ENCODE assay signal across 8 mouse cellular contexts in the genomic region with DNA sequence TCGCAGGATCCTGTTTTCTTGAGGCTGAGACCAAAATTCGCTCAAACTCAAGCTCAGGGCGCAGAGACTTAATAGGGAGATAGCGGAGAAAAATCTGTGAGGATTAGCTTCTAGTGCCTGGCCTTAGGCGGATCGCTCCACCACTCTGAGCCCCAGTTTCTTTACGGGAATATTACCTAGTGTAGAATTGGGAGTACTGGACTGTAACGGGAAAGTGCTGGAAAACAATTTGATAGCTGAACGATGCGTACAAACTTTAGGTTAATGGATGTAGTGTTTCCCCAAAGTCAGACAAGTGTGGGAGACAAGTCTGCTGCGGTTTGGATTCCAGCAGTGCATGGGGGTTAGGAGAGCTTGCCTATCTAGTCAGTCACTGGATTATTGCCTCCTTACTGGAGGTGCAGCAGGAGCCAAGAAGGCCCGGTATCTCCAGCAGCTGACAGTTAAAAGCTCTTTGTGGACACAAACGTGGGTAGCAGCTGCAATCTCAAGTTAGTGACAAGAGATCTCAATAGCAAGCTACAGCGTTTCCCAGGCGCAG. TPM values are rescaled to one million over a fixed set of nuclear protein-coding genes. Genes with fewer than 3 reads are reported as not detected.
DNase-seq lines count a peak whose midpoint lies in the region; ATAC-seq and TF ChIP-seq lines count a peak whose summit lies in the region.

TSS of gene Gpx7 (minus strand) at position 101 of the 541 bp plus-strand sequence.

- H3K4me1 ChIP-seq in ES-Bruce4 (ENCODE audit: control insufficient read depth, insufficient read depth, low read length): peaks cover 6% of the 10 kb centered on the region
- H3K4me1 ChIP-seq in forebrain, embryonic 12.5 days: peaks cover 19% of the 10 kb centered on the region
- peaks cover 14% of the 10 kb centered on the region for H3K4me1 ChIP-seq in hindbrain, embryonic 16.5 days (ENCODE audit: control insufficient read depth, insufficient read depth, low read depth, low read length)
- H3K4me1 ChIP-seq in midbrain, embryonic 11.5 days (ENCODE audit: control insufficient read depth, insufficient read depth, low read length): peaks cover 10% of the 10 kb centered on the region

- no peak for ATAC-seq in forebrain, embryonic 12.5 days (ENCODE audit: low FRiP score)
- ATAC-seq in hindbrain, embryonic 16.5 days: no peak
- peak; percentile 36; the same call in 1 of the 2 replicates for ATAC-seq in midbrain, embryonic 11.5 days (ENCODE audit: low FRiP score)

- no peaks in the 10 kb centered on the region for H3K9me3 ChIP-seq in ES-Bruce4 (replicated peaks; ENCODE audit: control insufficient read depth, insufficient read depth, low read length, poor library complexity, severe bottlenecking)
- H3K9me3 ChIP-seq in forebrain, embryonic 12.5 days: no peaks in the 10 kb centered on the region
- no peaks in the 10 kb centered on the region for H3K9me3 ChIP-seq in hindbrain, embryonic 16.5 days (ENCODE audit: control insufficient read depth, low read length)
- no peaks in the 10 kb centered on the region for H3K9me3 ChIP-seq in midbrain, embryonic 11.5 days (ENCODE audit: control insufficient read depth, low read length)

- no peak for TF ChIP-seq POLR2A in ES-Bruce4 (IDR thresholded peaks at IDR 0.05; ENCODE audit: insufficient read depth, low read length)

- no peak for TF ChIP-seq CTCF in ES-Bruce4 (IDR thresholded peaks at IDR 0.05; ENCODE audit: low read depth, low read length)

- DNase-seq in cerebellum, adult 8-10 months: peak; percentile 19
- DNase-seq in cerebellum, postnatal 36 days: no peak
- DNase-seq in midbrain, embryonic 11.5 days (ENCODE audit: low spot score, missing footprints): peak; percentile 96
- no peak for DNase-seq in urinary bladder, postnatal 4 days (ENCODE audit: low spot score in 2 of 2)
- no peak for DNase-seq in layer of hippocampus, adult 9-11 months

- no peaks in the 10 kb centered on the region for H3K36me3 ChIP-seq in ES-Bruce4 (ENCODE audit: control insufficient read depth, insufficient read depth, low read length, poor library complexity, severe bottlenecking)
- H3K36me3 ChIP-seq in forebrain, embryonic 12.5 days (replicated peaks): no peaks in the 10 kb centered on the region
- H3K36me3 ChIP-seq in hindbrain, embryonic 16.5 days (ENCODE audit: control insufficient read depth, insufficient read depth, low read length): no peaks in the 10 kb centered on the region
- H3K36me3 ChIP-seq in midbrain, embryonic 11.5 days (ENCODE audit: control insufficient read depth, insufficient read depth, low read length): no peaks in the 10 kb centered on the region

- no peaks in the 10 kb centered on the region for H3K27me3 ChIP-seq in ES-Bruce4 (ENCODE audit: control insufficient read depth, insufficient read depth, low read length, poor library complexity, severe bottlenecking)
- H3K27me3 ChIP-seq in forebrain, embryonic 12.5 days: 0 out of 2 replicates have a peak, but pooled peaks cover 2% of the 10 kb centered on the region
- H3K27me3 ChIP-seq in hindbrain, embryonic 16.5 days (replicated peaks; ENCODE audit: control insufficient read depth, insufficient read depth, low read length): no peaks in the 10 kb centered on the region
- H3K27me3 ChIP-seq in midbrain, embryonic 11.5 days (ENCODE audit: control insufficient read depth, insufficient read depth, low read length): no peaks in the 10 kb centered on the region

- H3K4me3 ChIP-seq in ES-Bruce4 (ENCODE audit: low read depth, low read length): peak within 1 kb of the TSS; percentile 57
- H3K4me3 ChIP-seq in forebrain, embryonic 12.5 days (replicated peaks): peak within 1 kb of the TSS; percentile 49
- H3K4me3 ChIP-seq in hindbrain, embryonic 16.5 days (ENCODE audit: low read length): peak within 1 kb of the TSS; percentile 52
- H3K4me3 ChIP-seq in midbrain, embryonic 11.5 days (ENCODE audit: low read depth, low read length): peak within 1 kb of the TSS; percentile 40

- H3K4me2 ChIP-seq in forebrain, embryonic 12.5 days: peak within 1 kb of the TSS; percentile 73
- peak within 1 kb of the TSS; percentile 92 for H3K4me2 ChIP-seq in hindbrain, embryonic 16.5 days (ENCODE audit: low read length)
- H3K4me2 ChIP-seq in midbrain, embryonic 11.5 days: peak within 1 kb of the TSS; percentile 80

- 9% methylated on average over 15 of the region's 15 CpGs for WGBS in forebrain, embryonic 12.5 days
- 6% methylated on average over 15 of the region's 15 CpGs for WGBS in hindbrain, embryonic 16.5 days
- 6% methylated on average over 15 of the region's 15 CpGs for WGBS in midbrain, embryonic 11.5 days

- H3K27ac ChIP-seq in ES-Bruce4 (ENCODE audit: insufficient read depth, low read length): peak within 1 kb of the TSS; percentile 78
- peak within 1 kb of the TSS; percentile 46; the same call in 1 of the 2 replicates for H3K27ac ChIP-seq in forebrain, embryonic 12.5 days
- H3K27ac ChIP-seq in hindbrain, embryonic 16.5 days (ENCODE audit: low read depth, low read length): peak within 1 kb of the TSS; percentile 44
- no peak within 1 kb of the TSS for H3K27ac ChIP-seq in midbrain, embryonic 11.5 days (ENCODE audit: low read depth, low read length)

- peak within 1 kb of the TSS; percentile 39 for H3K9ac ChIP-seq in ES-Bruce4 (ENCODE audit: low read depth, poor library complexity, severe bottlenecking)
- H3K9ac ChIP-seq in forebrain, embryonic 12.5 days: peak within 1 kb of the TSS; percentile 68
- H3K9ac ChIP-seq in hindbrain, embryonic 16.5 days (ENCODE audit: low read depth, low read length): peak within 1 kb of the TSS; percentile 78
- H3K9ac ChIP-seq in midbrain, embryonic 11.5 days (ENCODE audit: low read length): peak within 1 kb of the TSS; percentile 79

- no peak for TF ChIP-seq EP300 in ES-Bruce4 (IDR thresholded peaks at IDR 0.05; ENCODE audit: insufficient read depth, low read depth, low read length)

RNA-seq across cellular contexts. Expression of gene Gpx7, which starts in this region (rescaled TPM):
- polyA plus RNA-seq in ES-Bruce4 (2011; ENCODE audit: insufficient read depth, insufficient read length, low read depth, missing spikeins): 11.3 and 11.5 TPM in 2 replicates
- polyA plus RNA-seq in forebrain, embryonic 12.5 days (2016; fragmentation: Nextera tagmentation; extraction: Ambion mirVana): 29.2 and 35.1 TPM in 2 replicates
- polyA plus RNA-seq in hindbrain, embryonic 16.5 days (2015; fragmentation: Nextera tagmentation; extraction: Ambion mirVana): 38.6 and 39.1 TPM in 2 replicates
- polyA plus RNA-seq in midbrain, embryonic 11.5 days (2014; fragmentation: Nextera tagmentation; extraction: Ambion mirVana): 50.8 and 52.4 TPM in 2 replicates

Comparison
In these comparisons a context has a peak if more than half of its experiments do, and no peak if none do; other contexts are left out.
1. DNase-seq: peak in cerebellum, adult 8-10 months (single experiment) and midbrain, embryonic 11.5 days (single experiment); none in cerebellum, postnatal 36 days (0 of 2), urinary bladder, postnatal 4 days (0 of 2) and layer of hippocampus, adult 9-11 months (single experiment).
2. Peak in every context shown above with its lines, with median percentiles within 50 percentile points of each other: H3K4me3 ChIP-seq, H3K9ac ChIP-seq and H3K4me2 ChIP-seq.